Mouse (Mus musculus) embryonic facial prominence, embryonic 12.5 days (tissue): ENCODE results near the gene 1700021F05Rik. TPM values are rescaled to one million over a fixed set of nuclear protein-coding genes. Genes with fewer than 3 reads are reported as not detected.
A peak's percentile ranks its signal among the peaks of the same experiment; 100 is the strongest.

ENCODE experiments used
- ATAC-seq: fragments of 200-750 bp; cut with Nextera tagmentation; 2 replicates; pipeline ENCODE4 v1.8.0; 2017; ENCODE audit not compliant: insufficient number of reproducible peaks, insufficient read depth, low FRiP score, low TSS enrichment
- H3K27ac ChIP-seq: fragments of 300-500 bp; sonication (generic); 2 replicates; pipeline ENCODE4 v1.5.1; 2016; ENCODE audit warnings: mild to moderate bottlenecking
- H3K27me3 ChIP-seq: fragments of 300-500 bp; sonication (generic); 2 replicates; pipeline ENCODE4 v1.6.1; 2016; ENCODE audit warnings: mild to moderate bottlenecking, moderate library complexity
- H3K36me3 ChIP-seq: fragments of 300-500 bp; sonication (generic); 2 replicates; pipeline ENCODE4 v1.6.1; 2016; ENCODE audit warnings: mild to moderate bottlenecking
- H3K4me1 ChIP-seq: fragments of 300-500 bp; sonication (generic); 2 replicates; pipeline ENCODE4 v1.6.1; 2016
- H3K4me2 ChIP-seq: fragments of 300-500 bp; sonication (generic); replicated peaks from 2 replicates; pipeline ENCODE4 v1.6.1; 2016; ENCODE audit warnings: mild to moderate bottlenecking, moderate library complexity
- H3K4me3 ChIP-seq: fragments of 300-500 bp; sonication (generic); 2 replicates; pipeline ENCODE4 v1.5.1; 2016; ENCODE audit warnings: mild to moderate bottlenecking
- H3K9ac ChIP-seq: fragments of 300-500 bp; sonication (generic); 2 replicates; pipeline ENCODE4 v1.6.1; 2016; ENCODE audit warnings: mild to moderate bottlenecking, moderate library complexity
- H3K9me3 ChIP-seq: fragments of 300-500 bp; sonication (generic); 2 replicates; pipeline ENCODE4 v1.6.1; 2016; ENCODE audit warnings: mild to moderate bottlenecking, moderate library complexity
- WGBS: fragments of 180-500 bp; shearing (Covaris S2); methylation state at CpG from one replicate; pipeline ENCODE4 v1.1.7; 2016; 5-methylcytosine and 5-hydroxymethylcytosine counted together
- polyA plus RNA-seq: library from polyadenylated mRNA; unstranded; fragments of >200 nt; fragmentation: Nextera tagmentation; extraction: Ambion mirVana; gene quantifications from 2 replicates; pipeline ENCODE4 v1.2.1, GENCODE M21; 2016

The 1700021F05Rik gene
- polyA plus RNA-seq, 1 experiment from 2014 or later = 60.0 TPM

- H3K9ac ChIP-seq = peak overlapping the region; percentile 96
- peak; percentile 86 for ATAC-seq
- H3K4me1 ChIP-seq = peaks cover 32% of the 10 kb centered on the region
- H3K36me3 ChIP-seq = no peaks in the 10 kb centered on the region
- H3K27ac ChIP-seq = peak overlapping the region; percentile 99
- peak overlapping the region; percentile 77 for H3K4me3 ChIP-seq
- peak overlapping the region; percentile 88 for H3K4me2 ChIP-seq
- no peaks in the 10 kb centered on the region for H3K9me3 ChIP-seq
- under 1% methylated on average over 102 of the region's 103 CpGs for WGBS
- H3K27me3 ChIP-seq = no peaks in the 10 kb centered on the region
These were observed 61.2 kb downstream of the 1700021F05Rik start for GRCm38 (mm10) chr10:43479436-43480157.

- peak within 1 kb of the TSS; percentile 88 for H3K4me2 ChIP-seq
- H3K4me1 ChIP-seq = peaks cover 32% of the 10 kb centered on the region
- peak within 1 kb of the TSS; percentile 96 for H3K9ac ChIP-seq
- peak within 1 kb of the TSS; percentile 77 for H3K4me3 ChIP-seq
- ATAC-seq = peak; percentile 62
- H3K36me3 ChIP-seq = no peaks in the 10 kb centered on the region
- under 1% methylated on average over 71 of the region's 101 CpGs for WGBS
- H3K27me3 ChIP-seq = no peaks in the 10 kb centered on the region
- H3K9me3 ChIP-seq = no peaks in the 10 kb centered on the region
- H3K27ac ChIP-seq = peak within 1 kb of the TSS; percentile 99
These were observed 61.9 kb downstream of the 1700021F05Rik start, which contains the start of gene Bend3 for GRCm38 (mm10) chr10:43478751-43479435. Gene Bend3 (plus strand): TSS chr10:43478831.

GRCm38 (mm10) chr10:43477865-43478681, 62.7 kb downstream of the 1700021F05Rik start:
- H3K9me3 ChIP-seq = no peaks in the 10 kb centered on the region
- peak overlapping the region; percentile 99 for H3K27ac ChIP-seq
- peak overlapping the region; percentile 96 for H3K9ac ChIP-seq
- ATAC-seq = 0 out of 2 replicates have a peak, but pooled peaks have one; percentile 16
- WGBS = 1% methylated on average over 42 of the region's 42 CpGs
- H3K27me3 ChIP-seq = no peaks in the 10 kb centered on the region
- H3K4me1 ChIP-seq = peaks cover 25% of the 10 kb centered on the region
- H3K4me3 ChIP-seq = peak overlapping the region; percentile 77
- no peaks in the 10 kb centered on the region for H3K36me3 ChIP-seq
- peak overlapping the region; percentile 88 for H3K4me2 ChIP-seq

GRCm38 (mm10) chr10:43477459-43477858, 63.3 kb downstream of the 1700021F05Rik start:
- Histone ChIP-seq H3K9me3 (no peaks in the 10 kb centered on the region), H3K4me1 (peaks cover 20% of the 10 kb centered on the region; the same call in 1 of the 2 replicates), H3K4me2 (peak overlapping the region; percentile 88), H3K36me3 (no peaks in the 10 kb centered on the region), H3K4me3 (peak overlapping the region; percentile 77), H3K27ac (peak overlapping the region; percentile 99; the same call in 1 of the 2 replicates), H3K9ac (peak overlapping the region; percentile 96; the same call in 1 of the 2 replicates), H3K27me3 (no peaks in the 10 kb centered on the region)
- WGBS = 5% methylated on average over 9 of the region's 9 CpGs
- ATAC-seq = no peak

- 61% methylated on average over 4 of the region's 4 CpGs for WGBS
- no peak for ATAC-seq
These were observed 65.4 kb downstream of the 1700021F05Rik start for GRCm38 (mm10) chr10:43475376-43475775.

More at GRCm38 (mm10) chr10:43475376-43475775, 65.4 kb downstream of the 1700021F05Rik start:
- peaks cover 10% of the 10 kb centered on the region; the same call in 1 of the 2 replicates for H3K4me1 ChIP-seq
- no peaks in the 10 kb centered on the region for H3K27me3 ChIP-seq
- H3K4me2 ChIP-seq = no peak overlapping the region
- no peak overlapping the region for H3K4me3 ChIP-seq
- no peaks in the 10 kb centered on the region for H3K36me3 ChIP-seq
- H3K9me3 ChIP-seq = no peaks in the 10 kb centered on the region
- H3K27ac ChIP-seq = no peak overlapping the region
- no peak overlapping the region for H3K9ac ChIP-seq

Other genes with a start within 250 kb of the 1700021F05Rik start
- gene Bend3, start 62.2 kb downstream of the 1700021F05Rik start, polyA plus RNA-seq = 6.4 and 6.6 TPM in 2 replicates
- 10.2 and 14.4 TPM in 2 replicates for gene Gm9803, start 16.9 kb downstream of the 1700021F05Rik start, polyA plus RNA-seq
- 376 TPM in 2 replicates for gene Cd24a, start 37.3 kb upstream of the 1700021F05Rik start, polyA plus RNA-seq